Mouse (Mus musculus) limb, embryonic 13.5 days (tissue): ENCODE results near the gene Aqp2. TPM values are rescaled to one million over a fixed set of nuclear protein-coding genes. Genes with fewer than 3 reads are reported as not detected.

ENCODE experiments used
- ATAC-seq: fragments of 200-750 bp; cut with Nextera tagmentation; 2 replicates; pipeline ENCODE4 v1.8.0; 2017; ENCODE audit warnings: low read depth, moderate number of reproducible peaks, moderate TSS enrichment; ENCODE audit not compliant: low FRiP score
- H3K27ac ChIP-seq: fragments of 300-500 bp; sonication (generic); 2 replicates; pipeline ENCODE4 v1.5.1; 2015; ENCODE audit warnings: inconsistent platforms, mild to moderate bottlenecking, moderate library complexity
- H3K27me3 ChIP-seq: fragments of 300-500 bp; sonication (generic); 2 replicates; pipeline ENCODE4 v1.6.1; 2015; ENCODE audit warnings: mild to moderate bottlenecking, inconsistent platforms
- H3K36me3 ChIP-seq: fragments of 300-500 bp; sonication (generic); 2 replicates; pipeline ENCODE4 v1.6.1; 2015; ENCODE audit warnings: inconsistent platforms, mild to moderate bottlenecking, moderate library complexity
- H3K4me1 ChIP-seq: fragments of 300-500 bp; sonication (generic); 2 replicates; pipeline ENCODE4 v1.6.1; 2015; ENCODE audit warnings: inconsistent platforms
- H3K4me2 ChIP-seq: fragments of 300-500 bp; sonication (generic); replicated peaks from 2 replicates; pipeline ENCODE4 v1.6.1; 2015; ENCODE audit warnings: inconsistent platforms, mild to moderate bottlenecking, moderate library complexity
- H3K4me3 ChIP-seq: fragments of 300-500 bp; sonication (generic); 2 replicates; pipeline ENCODE4 v1.5.1; 2015; ENCODE audit warnings: moderate library complexity, mild to moderate bottlenecking, inconsistent platforms
- H3K9ac ChIP-seq: fragments of 300-500 bp; sonication (generic); 2 replicates; pipeline ENCODE4 v1.6.1; 2015; ENCODE audit warnings: mild to moderate bottlenecking, inconsistent platforms
- H3K9me3 ChIP-seq: fragments of 300-500 bp; sonication (generic); 2 replicates; pipeline ENCODE4 v1.6.1; 2016; ENCODE audit warnings: inconsistent platforms
- WGBS: fragments of 180-500 bp; shearing (Covaris S2); methylation state at CpG from one replicate; pipeline ENCODE4 v1.1.7; 2015; 5-methylcytosine and 5-hydroxymethylcytosine counted together
- polyA plus RNA-seq: library from polyadenylated mRNA; unstranded; fragments of >200 nt; fragmentation: Nextera tagmentation; extraction: Ambion mirVana; gene quantifications from 2 replicates; pipeline ENCODE4 v1.2.1, GENCODE M21; 2015

Aqp2 gene
- polyA plus RNA-seq = not detected in 2 replicates

GRCm38 (mm10) chr15:99578802-99579485, at the start of gene Aqp2:
TSS of gene Aqp2 (plus strand) at chr15:99579055.
- ATAC-seq = no peak
- no peaks in the 10 kb centered on the region for H3K9me3 ChIP-seq
- H3K9ac ChIP-seq = no peak within 1 kb of the TSS
- peaks cover 61% of the 10 kb centered on the region for H3K27me3 ChIP-seq
- no peak within 1 kb of the TSS for H3K27ac ChIP-seq
- WGBS = 81% methylated on average over 26 of the region's 26 CpGs
- H3K4me2 ChIP-seq = no peak within 1 kb of the TSS
- H3K4me3 ChIP-seq = no peak within 1 kb of the TSS
- H3K36me3 ChIP-seq = no peaks in the 10 kb centered on the region
- peaks cover 6% of the 10 kb centered on the region for H3K4me1 ChIP-seq

GRCm38 (mm10) chr15:99531146-99531545, 47.7 kb upstream of the Aqp2 start:
- Histone ChIP-seq H3K36me3 (no peaks in the 10 kb centered on the region), H3K4me3 (no peak overlapping the region), H3K4me1 (peaks cover 19% of the 10 kb centered on the region), H3K27me3 (peaks cover 34% of the 10 kb centered on the region), H3K9ac (peak overlapping the region; percentile 39; the same call in 1 of the 2 replicates), H3K27ac (no peak overlapping the region), H3K4me2 (no peak overlapping the region), H3K9me3 (no peaks in the 10 kb centered on the region)
- no peak for ATAC-seq
- 12% methylated on average over 6 of the region's 6 CpGs for WGBS

GRCm38 (mm10) chr15:99532023-99532422, 46.8 kb upstream of the Aqp2 start:
- no peaks in the 10 kb centered on the region for H3K9me3 ChIP-seq
- WGBS = 24% methylated on average over 3 of the region's 3 CpGs

DNA sequence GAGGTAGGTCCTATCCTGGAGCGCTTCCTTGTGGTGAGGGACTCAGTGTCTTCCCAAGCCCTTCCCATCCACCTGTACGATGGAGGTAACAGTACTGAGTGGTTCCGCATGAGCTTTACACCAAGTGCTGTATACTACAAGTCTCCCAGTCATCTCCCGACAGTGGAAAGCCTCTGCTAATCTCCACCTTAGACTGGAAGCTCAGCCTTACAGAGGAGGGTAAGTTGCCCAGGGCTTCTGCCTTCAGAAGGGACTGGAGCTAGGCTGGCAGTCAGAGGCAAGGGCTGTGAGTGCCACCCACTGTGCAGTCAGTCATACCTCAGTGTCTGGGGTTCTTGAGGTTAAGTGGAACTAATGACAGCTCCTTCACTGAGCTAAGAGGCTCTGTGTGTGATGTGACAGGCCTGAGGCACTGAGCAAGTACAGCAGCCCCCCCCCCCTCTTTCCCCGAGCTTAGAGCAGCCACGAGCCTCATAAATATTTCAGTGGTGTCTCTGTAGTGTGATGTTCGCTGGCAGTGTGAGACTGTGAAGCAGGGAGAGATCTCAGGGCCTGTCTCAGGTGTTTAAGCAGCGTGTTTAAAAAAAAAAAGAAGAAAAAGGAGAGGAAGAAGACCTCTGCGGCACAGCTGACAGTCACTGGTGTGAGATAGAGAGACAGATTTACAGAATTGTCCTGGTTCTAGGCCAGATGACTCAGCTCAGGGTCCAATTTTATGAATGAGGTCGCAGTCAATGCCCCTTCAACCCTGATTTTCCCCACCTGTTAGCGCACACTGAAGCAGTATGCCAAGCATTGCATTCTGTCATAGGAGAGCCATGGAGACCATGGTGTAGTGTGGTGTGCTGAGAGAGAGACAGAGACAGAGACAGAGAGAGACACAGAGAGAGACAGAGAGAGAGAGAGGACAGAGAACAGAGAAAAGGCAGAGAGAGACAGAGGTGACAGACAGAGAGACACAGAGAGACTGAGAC, 41.7 kb upstream of the Aqp2 start:
- Histone ChIP-seq H3K36me3 (no peaks in the 10 kb centered on the region), H3K9ac (no peak overlapping the region), H3K27ac (no peak overlapping the region), H3K27me3 (peaks cover 14% of the 10 kb centered on the region; the same call in 1 of the 2 replicates), H3K4me1 (no peaks in the 10 kb centered on the region), H3K9me3 (no peaks in the 10 kb centered on the region), H3K4me3 (no peak overlapping the region), H3K4me2 (no peak overlapping the region)
- WGBS = 52% methylated on average over 11 of the region's 11 CpGs
- ATAC-seq = no peak

More at GRCm38 (mm10) chr15:99532023-99532422, 46.8 kb upstream of the Aqp2 start:
- no peak overlapping the region for H3K4me2 ChIP-seq
- no peak overlapping the region for H3K4me3 ChIP-seq
- ATAC-seq = no peak
- H3K27me3 ChIP-seq = peaks cover 31% of the 10 kb centered on the region
- H3K9ac ChIP-seq = no peak overlapping the region
- H3K36me3 ChIP-seq = no peaks in the 10 kb centered on the region
- H3K4me1 ChIP-seq = peaks cover 19% of the 10 kb centered on the region
- H3K27ac ChIP-seq = no peak overlapping the region

GRCm38 (mm10) chr15:99539891-99540290, 39.0 kb upstream of the Aqp2 start:
- 67% methylated on average over 8 of the region's 8 CpGs for WGBS
- no peak for ATAC-seq

GRCm38 (mm10) chr15:99544047-99544446, 34.8 kb upstream of the Aqp2 start:
- no peak for ATAC-seq
- Histone ChIP-seq H3K36me3 (no peaks in the 10 kb centered on the region), H3K9ac (no peak overlapping the region), H3K9me3 (no peaks in the 10 kb centered on the region), H3K4me3 (no peak overlapping the region), H3K4me2 (no peak overlapping the region), H3K27me3 (peaks cover 27% of the 10 kb centered on the region), H3K27ac (no peak overlapping the region), H3K4me1 (peaks cover 17% of the 10 kb centered on the region)
- 38% methylated on average over 7 of the region's 7 CpGs for WGBS

More at GRCm38 (mm10) chr15:99539891-99540290, 39.0 kb upstream of the Aqp2 start:
- H3K4me2 ChIP-seq = no peak overlapping the region
- H3K27ac ChIP-seq = no peak overlapping the region
- H3K4me1 ChIP-seq = no peaks in the 10 kb centered on the region
- peaks cover 26% of the 10 kb centered on the region for H3K27me3 ChIP-seq
- no peaks in the 10 kb centered on the region for H3K36me3 ChIP-seq
- no peaks in the 10 kb centered on the region for H3K9me3 ChIP-seq
- H3K9ac ChIP-seq = no peak overlapping the region
- H3K4me3 ChIP-seq = no peak overlapping the region

- Histone ChIP-seq H3K9me3 (no peaks in the 10 kb centered on the region), H3K4me1 (peaks cover 17% of the 10 kb centered on the region), H3K27ac (0 out of 2 replicates have a peak overlapping the region, but pooled peaks have one; percentile 0), H3K4me2 (no peak overlapping the region), H3K27me3 (peaks cover 20% of the 10 kb centered on the region), H3K4me3 (no peak overlapping the region), H3K36me3 (no peaks in the 10 kb centered on the region), H3K9ac (no peak overlapping the region)
- 18% methylated on average over 11 of the region's 11 CpGs for WGBS
- ATAC-seq = peak; percentile 59; the same call in 1 of the 2 replicates
These were observed 32.3 kb upstream of the Aqp2 start for GRCm38 (mm10) chr15:99546596-99546995.

GRCm38 (mm10) chr15:99547732-99548131, 31.1 kb upstream of the Aqp2 start:
- ATAC-seq = no peak
- no peak overlapping the region for H3K27ac ChIP-seq

GRCm38 (mm10) chr15:99549901-99550300, 29.0 kb upstream of the Aqp2 start:
- WGBS = 39% methylated on average over 2 of the region's 2 CpGs
- no peak overlapping the region for H3K27ac ChIP-seq
- H3K4me3 ChIP-seq = no peak overlapping the region
- no peak for ATAC-seq
- H3K27me3 ChIP-seq = peaks cover 6% of the 10 kb centered on the region; the same call in 1 of the 2 replicates
- H3K4me2 ChIP-seq = no peak overlapping the region
- no peaks in the 10 kb centered on the region for H3K36me3 ChIP-seq
- H3K4me1 ChIP-seq = peaks cover 30% of the 10 kb centered on the region
- H3K9me3 ChIP-seq = no peaks in the 10 kb centered on the region
- H3K9ac ChIP-seq = no peak overlapping the region

More at GRCm38 (mm10) chr15:99547732-99548131, 31.1 kb upstream of the Aqp2 start:
- no peak overlapping the region for H3K4me2 ChIP-seq
- peaks cover 17% of the 10 kb centered on the region for H3K4me1 ChIP-seq
- no peak overlapping the region for H3K9ac ChIP-seq
- WGBS = 51% methylated on average over 6 of the region's 6 CpGs
- H3K36me3 ChIP-seq = no peaks in the 10 kb centered on the region
- H3K9me3 ChIP-seq = no peaks in the 10 kb centered on the region
- no peak overlapping the region for H3K4me3 ChIP-seq
- peaks cover 19% of the 10 kb centered on the region for H3K27me3 ChIP-seq

GRCm38 (mm10) chr15:99553767-99554166, 25.1 kb upstream of the Aqp2 start:
- Histone ChIP-seq H3K36me3 (no peaks in the 10 kb centered on the region), H3K27me3 (no peaks in the 10 kb centered on the region), H3K4me1 (peaks cover 14% of the 10 kb centered on the region; the same call in 1 of the 2 replicates), H3K4me3 (no peak overlapping the region), H3K4me2 (no peak overlapping the region), H3K9ac (no peak overlapping the region), H3K27ac (no peak overlapping the region), H3K9me3 (no peaks in the 10 kb centered on the region)
- 22% methylated on average over 6 of the region's 6 CpGs for WGBS
- ATAC-seq = peak; percentile 59

- peaks cover 11% of the 10 kb centered on the region; the same call in 1 of the 2 replicates for H3K4me1 ChIP-seq
- 97% methylated on average over 1 of the region's 1 CpGs for WGBS
- no peaks in the 10 kb centered on the region for H3K36me3 ChIP-seq
- 0 out of 2 replicates have a peak, but pooled peaks cover 5% of the 10 kb centered on the region for H3K27me3 ChIP-seq
- no peak for ATAC-seq
- no peak overlapping the region for H3K27ac ChIP-seq
- no peak overlapping the region for H3K4me3 ChIP-seq
- no peaks in the 10 kb centered on the region for H3K9me3 ChIP-seq
- no peak overlapping the region for H3K4me2 ChIP-seq
- no peak overlapping the region for H3K9ac ChIP-seq
These were observed 19.9 kb upstream of the Aqp2 start for GRCm38 (mm10) chr15:99558947-99559346.

GRCm38 (mm10) chr15:99560246-99560645, 18.6 kb upstream of the Aqp2 start:
- ATAC-seq = no peak

More at GRCm38 (mm10) chr15:99560246-99560645, 18.6 kb upstream of the Aqp2 start:
- Histone ChIP-seq H3K9ac (no peak overlapping the region), H3K4me3 (no peak overlapping the region), H3K4me1 (0 out of 2 replicates have a peak, but pooled peaks cover 4% of the 10 kb centered on the region), H3K36me3 (no peaks in the 10 kb centered on the region), H3K9me3 (no peaks in the 10 kb centered on the region), H3K4me2 (no peak overlapping the region), H3K27ac (no peak overlapping the region), H3K27me3 (0 out of 2 replicates have a peak, but pooled peaks cover 5% of the 10 kb centered on the region)
- WGBS = 81% methylated on average over 10 of the region's 10 CpGs
